Mouse (Mus musculus): ENCODE data around the gene Phox2b. TPM values are rescaled to one million over a fixed set of nuclear protein-coding genes. Genes with fewer than 3 reads are reported as not detected.

Gene Phox2b
- total RNA-seq, 2 experiments from 2014 or later = 0.14 TPM; not detected in 1

DNA sequence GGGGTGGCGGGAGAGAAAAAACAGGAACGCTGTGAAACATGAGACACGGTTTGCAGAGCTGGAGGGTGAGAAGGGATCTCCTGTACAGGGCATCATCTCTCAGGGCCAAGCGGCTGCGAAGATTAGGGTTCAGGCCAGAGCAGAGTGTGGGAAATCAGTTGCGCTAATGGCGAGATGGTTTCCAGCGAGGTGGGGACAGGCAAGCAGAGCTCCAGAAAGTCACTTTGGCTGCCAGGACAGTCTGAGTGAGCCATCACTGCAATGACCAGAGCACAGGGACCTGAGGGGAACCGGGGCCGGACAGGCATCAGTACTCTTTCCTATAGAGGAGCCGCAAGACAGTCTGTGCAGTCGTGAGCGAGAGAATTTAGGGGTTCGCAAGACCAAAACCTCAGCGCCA is 3.9 kb downstream of the Phox2b start:
- intact Hi-C loops (cut with DNase I) = loop anchor here (2.0 kb wide), 1 partner anchor 134 kb away; no protein-coding TSS in a partner anchor
- DNase-seq = peak; percentile 8 to 18

GRCm38 (mm10) chr5:67093991-67094390 is 5.1 kb downstream of the Phox2b start:
- intact Hi-C loops (cut with DNase I) = loop anchor here (2.0 kb wide), 1 partner anchor 135 kb away; no protein-coding TSS in a partner anchor
- no peak for DNase-seq

DNA sequence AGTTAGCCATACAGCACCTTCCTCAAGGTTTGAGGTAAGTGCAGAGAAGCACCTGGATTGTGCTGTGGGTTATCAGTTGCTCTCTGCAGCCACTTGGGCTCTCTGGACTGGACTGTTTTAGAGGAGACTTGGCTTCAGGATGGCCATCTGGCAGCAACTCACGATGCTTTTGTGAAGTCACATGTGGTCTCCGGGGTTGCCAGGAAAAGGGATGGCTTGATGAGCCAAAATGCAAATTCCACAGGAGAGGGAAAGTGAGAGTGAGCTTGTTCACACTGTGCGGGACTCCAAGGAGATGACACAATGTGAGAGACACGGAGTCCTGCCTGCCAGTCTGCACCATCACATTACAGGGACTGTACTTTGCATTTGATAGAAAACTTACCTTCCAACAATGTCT is 7.3 kb downstream of the Phox2b start:
- peak in 1 of 2 experiments; percentile 10 for DNase-seq
- intact Hi-C loops (cut with DNase I) = no loop called here

DNA sequence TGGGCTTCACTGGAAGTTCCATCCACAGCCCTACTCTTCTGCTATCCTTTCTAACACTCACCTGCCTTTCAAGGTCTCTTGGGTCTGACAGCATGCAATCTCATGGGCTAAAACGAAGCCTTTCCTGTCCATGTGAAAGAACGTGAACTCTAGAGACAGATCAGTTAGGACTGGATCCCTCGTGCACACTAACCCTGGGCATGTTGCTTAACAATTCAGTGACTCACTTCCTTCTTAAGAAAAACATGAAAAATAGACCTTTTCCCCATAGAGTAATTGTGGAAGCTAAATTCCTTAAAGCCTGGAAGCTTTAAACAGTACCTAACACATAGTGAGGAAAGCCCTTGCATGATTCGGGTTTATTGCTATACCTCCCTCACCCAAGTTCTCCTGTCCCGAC is 8.2 kb downstream of the Phox2b start:
- DNase-seq = no peak
- intact Hi-C loops (cut with DNase I) = no loop called here

GRCm38 (mm10) chr5:67083117-67083516 is 16.0 kb downstream of the Phox2b start:
- no peak for DNase-seq

DNA sequence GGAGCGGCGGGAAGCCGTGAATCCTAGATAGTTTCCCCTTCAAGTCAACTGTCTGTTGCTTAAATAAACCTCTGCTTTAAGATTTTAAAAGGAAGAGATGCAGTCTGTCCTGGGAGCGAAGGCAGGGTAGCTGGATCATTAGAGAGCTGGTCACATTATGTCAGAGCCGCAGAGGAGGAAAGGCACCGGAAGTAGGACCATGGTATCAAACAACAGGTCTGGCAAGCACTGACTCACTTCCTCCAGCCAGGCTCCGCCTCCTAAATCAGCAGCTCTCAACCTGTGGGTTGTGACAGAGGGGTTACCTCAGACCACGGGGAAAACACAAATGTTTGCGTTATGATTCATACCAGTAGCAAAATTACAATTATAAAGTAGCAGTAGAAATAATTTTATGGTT is 35.5 kb downstream of the Phox2b start:
- intact Hi-C loops (cut with DNase I) = no loop called here
- DNase-seq = no peak

More at GRCm38 (mm10) chr5:67083117-67083516, 16.0 kb downstream of the Phox2b start:
- intact Hi-C loops (cut with DNase I) = no loop called here

- intact Hi-C loops (cut with DNase I) = no loop called here
- no peak for DNase-seq
Observed at GRCm38 (mm10) chr5:67060519-67060918, 38.6 kb downstream of the Phox2b start.

GRCm38 (mm10) chr5:67057803-67058202 is 41.3 kb downstream of the Phox2b start:
- DNase-seq = no peak
- intact Hi-C loops (cut with DNase I) = no loop called here

- DNase-seq = peak; percentile 25 to 48
- intact Hi-C loops (cut with DNase I) = loop anchor here (5.0 kb wide), 1 partner anchor 184 kb away; no protein-coding TSS in a partner anchor
Observed at GRCm38 (mm10) chr5:67048003-67048402, 51.1 kb downstream of the Phox2b start.

Small RNA genes lying within 50 kb of the gene (microRNA-seq; reads per million reads assigned to microRNA genes)
- gene Gm23841 = 0 reads per million in 2 experiments

Other genes with a start within 250 kb of the Phox2b start
- 10 to 100 TPM; 40.1 to 46.0 TPM for gene Tmem33, start 161.3 kb upstream of the Phox2b start, total RNA-seq (2021)
- gene Slc30a9, start 207.7 kb upstream of the Phox2b start, total RNA-seq (2021) = 100 to 1,000 TPM; 148 to 154 TPM

Measured in heart, postnatal 10 days (tissue).